Mouse (Mus musculus) kidney, adult 18-20 months (tissue): ENCODE data around the gene Fam180a.
A peak's percentile ranks its signal among the peaks of the same experiment; 100 is the strongest.
"Not testable (repeated sequence)": the region's sequence is repeated elsewhere in the genome, so short reads cannot be mapped to it uniquely, and the experiment has no call there.

Source experiments
- DNase-seq: peaks from one replicate; pipeline ENCODE4 v3.0.0; 2021

Fam180a gene

GRCm38 (mm10) chr6:35326111-35326515, at the start of gene Fam180a:
Gene Fam180a (minus strand): TSS chr6:35326141.
- DNase-seq, result peak; percentile 9

- DNase-seq, result no peak
These were observed 48.1 kb upstream of the Fam180a start for GRCm38 (mm10) chr6:35374052-35374451.

GRCm38 (mm10) chr6:35370356-35370755, 44.4 kb upstream of the Fam180a start:
- DNase-seq, result no peak

GRCm38 (mm10) chr6:35369578-35370282, 43.8 kb upstream of the Fam180a start:
- DNase-seq, result not testable (repeated sequence)

GRCm38 (mm10) chr6:35362596-35362995, 36.7 kb upstream of the Fam180a start:
- DNase-seq, result no peak

GRCm38 (mm10) chr6:35355320-35355719, 29.4 kb upstream of the Fam180a start:
- no peak for DNase-seq

GRCm38 (mm10) chr6:35354622-35354998, 28.7 kb upstream of the Fam180a start:
- DNase-seq, result no peak

GRCm38 (mm10) chr6:35353846-35354621, 28.1 kb upstream of the Fam180a start:
- no peak for DNase-seq

GRCm38 (mm10) chr6:35353416-35353815, 27.5 kb upstream of the Fam180a start:
- DNase-seq, result no peak

GRCm38 (mm10) chr6:35352867-35353266, 26.9 kb upstream of the Fam180a start:
- DNase-seq, result no peak

- DNase-seq, result no peak
These were observed 25.9 kb upstream of the Fam180a start for GRCm38 (mm10) chr6:35351826-35352225.

GRCm38 (mm10) chr6:35349784-35350183, 23.8 kb upstream of the Fam180a start:
- peak; percentile 25 for DNase-seq

- no peak for DNase-seq
These were observed 12.7 kb upstream of the Fam180a start for GRCm38 (mm10) chr6:35338640-35339039.

- no peak for DNase-seq
These were observed 11.9 kb upstream of the Fam180a start for GRCm38 (mm10) chr6:35337836-35338235.

GRCm38 (mm10) chr6:35335452-35335851, 9.5 kb upstream of the Fam180a start:
- no peak for DNase-seq

- DNase-seq, result no peak
These were observed 8.3 kb upstream of the Fam180a start for GRCm38 (mm10) chr6:35334278-35334677.

GRCm38 (mm10) chr6:35333632-35334031, 7.7 kb upstream of the Fam180a start:
- no peak for DNase-seq

GRCm38 (mm10) chr6:35330834-35331233, 4.9 kb upstream of the Fam180a start:
- no peak for DNase-seq

- DNase-seq, result no peak
These were observed 4.0 kb upstream of the Fam180a start for GRCm38 (mm10) chr6:35329956-35330355.

- DNase-seq, result no peak
These were observed 1.6 kb downstream of the Fam180a start for GRCm38 (mm10) chr6:35324306-35324705.

GRCm38 (mm10) chr6:35323046-35323445, 2.9 kb downstream of the Fam180a start:
- DNase-seq, result no peak

- DNase-seq, result peak; percentile 22
These were observed 4.8 kb downstream of the Fam180a start for GRCm38 (mm10) chr6:35321105-35321504.

- no peak for DNase-seq
These were observed 6.1 kb downstream of the Fam180a start for GRCm38 (mm10) chr6:35319850-35320249.

- DNase-seq, result no peak
These were observed 12.4 kb downstream of the Fam180a start for GRCm38 (mm10) chr6:35313520-35313919.
